Mouse (Mus musculus) heart, postnatal 0 days (tissue): ENCODE data around the gene Nmnat1.

ENCODE experiments used
- CTCF ChIP-seq: IDR thresholded peaks from 2 replicates; pipeline ENCODE4 v1.5.1; 2016; ENCODE audit warnings: antibody characterized with exemption, control low read depth, low read depth
- EP300 ChIP-seq: IDR thresholded peaks from 2 replicates; pipeline ENCODE4 v1.6.1; 2016; ENCODE audit warnings: antibody characterized with exemption, low read depth

DNA sequence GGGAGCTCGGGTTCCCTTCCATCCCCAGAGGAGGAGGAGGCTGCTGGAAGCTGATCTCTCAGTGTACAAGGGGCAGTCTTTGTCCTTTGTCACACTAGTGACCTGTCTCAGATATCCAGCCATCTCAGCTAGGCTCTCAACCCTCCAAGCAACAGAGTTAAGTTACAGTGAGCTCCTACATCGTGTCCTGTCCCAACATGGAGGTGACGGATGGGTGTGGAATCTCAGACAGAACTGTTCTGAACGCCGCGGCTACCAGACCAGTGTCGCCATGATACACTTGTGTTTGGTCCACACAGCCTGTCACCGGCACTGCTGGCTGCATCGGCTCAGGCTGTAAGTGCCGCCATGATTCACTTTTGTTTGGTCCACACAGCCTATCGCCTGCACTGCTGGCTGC lies 7.9 kb downstream of the Nmnat1 start, which contains the start of gene Tmem274:
- no peak for TF ChIP-seq EP300
- no peak for TF ChIP-seq CTCF
